Mouse (Mus musculus): ENCODE data around the gene Ank3.

The Ank3 gene

GRCm38 (mm10) chr10:69728876-69729275 lies 330.3 kb downstream of the Ank3 start:
- DNase-seq, result no peak

- DNase-seq, result no peak
These were observed 331.8 kb downstream of the Ank3 start for GRCm38 (mm10) chr10:69730351-69730871.

GRCm38 (mm10) chr10:69731341-69731740 lies 332.8 kb downstream of the Ank3 start:
- no peak for DNase-seq

- no peak for DNase-seq
These were observed 333.3 kb downstream of the Ank3 start for GRCm38 (mm10) chr10:69731863-69732262.

- peak; percentile 16 for DNase-seq
These were observed 337.7 kb downstream of the Ank3 start for GRCm38 (mm10) chr10:69736241-69736640.

- peak; percentile 47 for DNase-seq
These were observed 340.2 kb downstream of the Ank3 start for GRCm38 (mm10) chr10:69738741-69739271.

- DNase-seq, result no peak
These were observed 344.0 kb downstream of the Ank3 start for GRCm38 (mm10) chr10:69742528-69742927.

- no peak for DNase-seq
These were observed 345.6 kb downstream of the Ank3 start for GRCm38 (mm10) chr10:69744181-69744580.

- DNase-seq, result no peak
These were observed 346.3 kb downstream of the Ank3 start for GRCm38 (mm10) chr10:69744871-69745270.

GRCm38 (mm10) chr10:69746322-69746721 lies 347.7 kb downstream of the Ank3 start:
- no peak for DNase-seq

GRCm38 (mm10) chr10:69746730-69747129 lies 348.2 kb downstream of the Ank3 start:
- DNase-seq, result peak; percentile 25

- DNase-seq, result no peak
These were observed 352.8 kb downstream of the Ank3 start for GRCm38 (mm10) chr10:69751416-69751815.

- peak; percentile 61 for DNase-seq
These were observed 354.9 kb downstream of the Ank3 start for GRCm38 (mm10) chr10:69753464-69753863.

- DNase-seq, result peak; percentile 24
These were observed 358.5 kb downstream of the Ank3 start for GRCm38 (mm10) chr10:69756956-69757672.

- DNase-seq, result no peak
These were observed 364.4 kb downstream of the Ank3 start for GRCm38 (mm10) chr10:69762977-69763376.

- DNase-seq, result no peak
These were observed 365.8 kb downstream of the Ank3 start for GRCm38 (mm10) chr10:69764402-69764801.

- DNase-seq, result no peak
These were observed 378.6 kb downstream of the Ank3 start for GRCm38 (mm10) chr10:69777065-69777645.

GRCm38 (mm10) chr10:69777736-69778135 lies 379.2 kb downstream of the Ank3 start:
- no peak for DNase-seq

GRCm38 (mm10) chr10:69779246-69779645 lies 380.7 kb downstream of the Ank3 start:
- DNase-seq, result no peak

- peak; percentile 66 for DNase-seq
These were observed 382.9 kb downstream of the Ank3 start for GRCm38 (mm10) chr10:69781491-69781890.

- DNase-seq, result peak; percentile 41
These were observed 386.7 kb downstream of the Ank3 start for GRCm38 (mm10) chr10:69785235-69785634.

- DNase-seq, result no peak
These were observed 387.1 kb downstream of the Ank3 start for GRCm38 (mm10) chr10:69785692-69786091.

GRCm38 (mm10) chr10:69786220-69786993 lies 387.8 kb downstream of the Ank3 start:
- DNase-seq, result no peak
